Mouse (Mus musculus): ENCODE measurements around the gene Sel1l. TPM values are rescaled to one million over a fixed set of nuclear protein-coding genes. Genes with fewer than 3 reads are reported as not detected.

The Sel1l gene
- polyA plus RNA-seq, 1 experiment from 2014 or later, result 109 TPM

- Histone ChIP-seq H3K27ac (ENCODE audit: low read length) (no peak overlapping the region), H3K4me3 (replicated peaks; ENCODE audit: low read length) (no peak overlapping the region), H3K9me3 (ENCODE audit: control insufficient read depth, low read length) (no peaks in the 10 kb centered on the region), H3K27me3 (replicated peaks; ENCODE audit: control insufficient read depth, insufficient read depth, low read length) (no peaks in the 10 kb centered on the region), H3K4me1 (replicated peaks; ENCODE audit: control insufficient read depth, insufficient read depth, low read length) (peaks cover 10% of the 10 kb centered on the region), H3K36me3 (ENCODE audit: control insufficient read depth, insufficient read depth) (no peaks in the 10 kb centered on the region), H3K9ac (replicated peaks; ENCODE audit: low read depth, low read length) (no peak overlapping the region), H3K4me2 (ENCODE audit: low read length) (no peak overlapping the region)
- no peak for ATAC-seq
- 64% methylated on average over 8 of the region's 8 CpGs for WGBS
Observed at GRCm38 (mm10) chr12:91774811-91775284, 74.1 kb downstream of the Sel1l start.

- 46% methylated on average over 2 of the region's 2 CpGs for WGBS
- Histone ChIP-seq H3K9me3 (ENCODE audit: control insufficient read depth, low read length) (no peaks in the 10 kb centered on the region), H3K27ac (ENCODE audit: low read length) (no peak overlapping the region), H3K9ac (replicated peaks; ENCODE audit: low read depth, low read length) (no peak overlapping the region), H3K4me1 (replicated peaks; ENCODE audit: control insufficient read depth, insufficient read depth, low read length) (peaks cover 12% of the 10 kb centered on the region), H3K4me2 (ENCODE audit: low read length) (no peak overlapping the region), H3K27me3 (replicated peaks; ENCODE audit: control insufficient read depth, insufficient read depth, low read length) (no peaks in the 10 kb centered on the region), H3K36me3 (ENCODE audit: control insufficient read depth, insufficient read depth) (no peaks in the 10 kb centered on the region), H3K4me3 (replicated peaks; ENCODE audit: low read length) (no peak overlapping the region)
- ATAC-seq, result no peak
Observed at GRCm38 (mm10) chr12:91768871-91769270, 80.1 kb downstream of the Sel1l start.

GRCm38 (mm10) chr12:91768176-91768575 is 80.8 kb downstream of the Sel1l start:
- H3K4me2 ChIP-seq (ENCODE audit: low read length), result no peak overlapping the region
- H3K4me3 ChIP-seq (replicated peaks; ENCODE audit: low read length), result no peak overlapping the region
- ATAC-seq, result no peak
- H3K4me1 ChIP-seq (replicated peaks; ENCODE audit: control insufficient read depth, insufficient read depth, low read length), result peaks cover 12% of the 10 kb centered on the region
- 94% methylated on average over 6 of the region's 6 CpGs for WGBS
- no peaks in the 10 kb centered on the region for H3K9me3 ChIP-seq (ENCODE audit: control insufficient read depth, low read length)
- no peaks in the 10 kb centered on the region for H3K27me3 ChIP-seq (replicated peaks; ENCODE audit: control insufficient read depth, insufficient read depth, low read length)
- no peak overlapping the region for H3K9ac ChIP-seq (replicated peaks; ENCODE audit: low read depth, low read length)
- no peak overlapping the region for H3K27ac ChIP-seq (ENCODE audit: low read length)
- H3K36me3 ChIP-seq (ENCODE audit: control insufficient read depth, insufficient read depth), result no peaks in the 10 kb centered on the region

- ATAC-seq, result peak; percentile 68
- Histone ChIP-seq H3K4me1 (replicated peaks; ENCODE audit: control insufficient read depth, insufficient read depth, low read length) (peaks cover 12% of the 10 kb centered on the region), H3K9ac (replicated peaks; ENCODE audit: low read depth, low read length) (no peak overlapping the region; the same call in 1 of the 2 replicates), H3K4me2 (ENCODE audit: low read length) (peak overlapping the region; percentile 8; the same call in 1 of the 2 replicates), H3K27ac (ENCODE audit: low read length) (no peak overlapping the region), H3K4me3 (replicated peaks; ENCODE audit: low read length) (no peak overlapping the region), H3K36me3 (ENCODE audit: control insufficient read depth, insufficient read depth) (no peaks in the 10 kb centered on the region), H3K27me3 (replicated peaks; ENCODE audit: control insufficient read depth, insufficient read depth, low read length) (no peaks in the 10 kb centered on the region), H3K9me3 (ENCODE audit: control insufficient read depth, low read length) (no peaks in the 10 kb centered on the region)
- whole genome bisulfite sequencing, result 42% methylated on average over 14 of the region's 14 CpGs
Observed at GRCm38 (mm10) chr12:91766338-91767107, 82.4 kb downstream of the Sel1l start.

GRCm38 (mm10) chr12:91765504-91765903 is 83.5 kb downstream of the Sel1l start:
- no peaks in the 10 kb centered on the region for H3K9me3 ChIP-seq (ENCODE audit: control insufficient read depth, low read length)
- no peaks in the 10 kb centered on the region for H3K27me3 ChIP-seq (replicated peaks; ENCODE audit: control insufficient read depth, insufficient read depth, low read length)
- no peak overlapping the region for H3K4me3 ChIP-seq (replicated peaks; ENCODE audit: low read length)
- no peak overlapping the region for H3K9ac ChIP-seq (replicated peaks; ENCODE audit: low read depth, low read length)
- H3K36me3 ChIP-seq (ENCODE audit: control insufficient read depth, insufficient read depth), result no peaks in the 10 kb centered on the region
- no peak overlapping the region for H3K27ac ChIP-seq (ENCODE audit: low read length)
- H3K4me1 ChIP-seq (replicated peaks; ENCODE audit: control insufficient read depth, insufficient read depth, low read length), result peaks cover 12% of the 10 kb centered on the region
- no peak for ATAC-seq
- 75% methylated on average over 13 of the region's 13 CpGs for WGBS
- no peak overlapping the region for H3K4me2 ChIP-seq (ENCODE audit: low read length)

GRCm38 (mm10) chr12:91765054-91765453 is 83.9 kb downstream of the Sel1l start:
- 14% methylated on average over 2 of the region's 2 CpGs for WGBS
- H3K4me1 ChIP-seq (replicated peaks; ENCODE audit: control insufficient read depth, insufficient read depth, low read length), result peaks cover 12% of the 10 kb centered on the region
- ATAC-seq, result no peak
- no peak overlapping the region for H3K9ac ChIP-seq (replicated peaks; ENCODE audit: low read depth, low read length)
- no peaks in the 10 kb centered on the region for H3K9me3 ChIP-seq (ENCODE audit: control insufficient read depth, low read length)
- H3K4me3 ChIP-seq (replicated peaks; ENCODE audit: low read length), result no peak overlapping the region
- no peak overlapping the region for H3K4me2 ChIP-seq (ENCODE audit: low read length)
- no peaks in the 10 kb centered on the region for H3K36me3 ChIP-seq (ENCODE audit: control insufficient read depth, insufficient read depth)
- no peaks in the 10 kb centered on the region for H3K27me3 ChIP-seq (replicated peaks; ENCODE audit: control insufficient read depth, insufficient read depth, low read length)
- no peak overlapping the region for H3K27ac ChIP-seq (ENCODE audit: low read length)

- H3K27ac ChIP-seq (ENCODE audit: low read length), result no peak overlapping the region
- WGBS, result 66% methylated on average over 2 of the region's 2 CpGs
- H3K27me3 ChIP-seq (replicated peaks; ENCODE audit: control insufficient read depth, insufficient read depth, low read length), result no peaks in the 10 kb centered on the region
- no peaks in the 10 kb centered on the region for H3K36me3 ChIP-seq (ENCODE audit: control insufficient read depth, insufficient read depth)
- ATAC-seq, result no peak
- H3K4me2 ChIP-seq (ENCODE audit: low read length), result no peak overlapping the region
- no peak overlapping the region for H3K9ac ChIP-seq (replicated peaks; ENCODE audit: low read depth, low read length)
- peaks cover 12% of the 10 kb centered on the region for H3K4me1 ChIP-seq (replicated peaks; ENCODE audit: control insufficient read depth, insufficient read depth, low read length)
- H3K4me3 ChIP-seq (replicated peaks; ENCODE audit: low read length), result no peak overlapping the region
- H3K9me3 ChIP-seq (ENCODE audit: control insufficient read depth, low read length), result no peaks in the 10 kb centered on the region
Observed at GRCm38 (mm10) chr12:91764471-91764870, 84.5 kb downstream of the Sel1l start.

GRCm38 (mm10) chr12:91759836-91760235 is 89.1 kb downstream of the Sel1l start:
- H3K4me1 ChIP-seq (replicated peaks; ENCODE audit: control insufficient read depth, insufficient read depth, low read length), result peaks cover 3% of the 10 kb centered on the region; the same call in 1 of the 2 replicates
- H3K27ac ChIP-seq (ENCODE audit: low read length), result no peak overlapping the region
- H3K36me3 ChIP-seq (ENCODE audit: control insufficient read depth, insufficient read depth), result no peaks in the 10 kb centered on the region
- ATAC-seq, result no peak
- H3K9ac ChIP-seq (replicated peaks; ENCODE audit: low read depth, low read length), result no peak overlapping the region
- WGBS, result 92% methylated on average over 3 of the region's 3 CpGs
- no peaks in the 10 kb centered on the region for H3K9me3 ChIP-seq (ENCODE audit: control insufficient read depth, low read length)
- no peak overlapping the region for H3K4me3 ChIP-seq (replicated peaks; ENCODE audit: low read length)
- no peaks in the 10 kb centered on the region for H3K27me3 ChIP-seq (replicated peaks; ENCODE audit: control insufficient read depth, insufficient read depth, low read length)
- no peak overlapping the region for H3K4me2 ChIP-seq (ENCODE audit: low read length)

- H3K27me3 ChIP-seq (replicated peaks; ENCODE audit: control insufficient read depth, insufficient read depth, low read length), result no peaks in the 10 kb centered on the region
- H3K9me3 ChIP-seq (ENCODE audit: control insufficient read depth, low read length), result no peaks in the 10 kb centered on the region
- H3K4me2 ChIP-seq (ENCODE audit: low read length), result no peak overlapping the region
- no peak for ATAC-seq
- H3K9ac ChIP-seq (replicated peaks; ENCODE audit: low read depth, low read length), result no peak overlapping the region
- H3K4me1 ChIP-seq (replicated peaks; ENCODE audit: control insufficient read depth, insufficient read depth, low read length), result peaks cover 3% of the 10 kb centered on the region; the same call in 1 of the 2 replicates
- WGBS, result 91% methylated on average over 13 of the region's 13 CpGs
- H3K36me3 ChIP-seq (ENCODE audit: control insufficient read depth, insufficient read depth), result no peaks in the 10 kb centered on the region
- no peak overlapping the region for H3K4me3 ChIP-seq (replicated peaks; ENCODE audit: low read length)
- H3K27ac ChIP-seq (ENCODE audit: low read length), result no peak overlapping the region
Observed at GRCm38 (mm10) chr12:91757854-91758562, 90.9 kb downstream of the Sel1l start.

Measured in forebrain, embryonic 16.5 days (tissue).